Mouse (Mus musculus): ENCODE measurements around the gene Mx1. TPM values are rescaled to one million over a fixed set of nuclear protein-coding genes. Genes with fewer than 3 reads are reported as not detected.

Gene Mx1
- polyA plus RNA-seq, 1 experiment from 2014 or later: 0.18 TPM

DNA sequence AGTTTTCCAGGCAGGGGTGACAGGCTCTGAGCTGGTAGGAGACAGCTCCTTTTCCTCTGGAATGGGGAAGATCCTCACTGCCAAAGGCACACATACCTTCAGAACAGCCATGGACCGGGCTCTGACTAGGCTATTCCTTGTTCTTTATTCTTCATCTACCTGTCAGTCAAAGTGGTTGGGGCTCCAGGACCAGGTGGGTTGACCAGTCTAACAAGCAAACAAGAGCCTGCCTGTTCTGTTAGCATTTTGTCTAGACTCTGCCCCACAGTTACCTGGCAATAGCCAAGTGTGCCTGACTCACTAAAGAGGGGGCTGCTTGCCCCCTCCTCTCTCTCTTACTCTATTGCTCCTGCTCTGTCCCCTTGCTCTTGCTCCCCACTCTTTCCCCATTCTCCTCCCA is 29.7 kb upstream of the Mx1 start:
- no peaks in the 10 kb centered on the region for H3K27me3 ChIP-seq
- no peak overlapping the region for H3K4me2 ChIP-seq
- no peak overlapping the region for H3K27ac ChIP-seq
- H3K4me1 ChIP-seq: no peaks in the 10 kb centered on the region
- ATAC-seq (ENCODE audit: insufficient number of reproducible peaks, insufficient read depth, low FRiP score, low TSS enrichment, low read depth): no peak
- H3K9ac ChIP-seq: no peak overlapping the region
- H3K4me3 ChIP-seq: no peak overlapping the region
- no peaks in the 10 kb centered on the region for H3K36me3 ChIP-seq
- no peaks in the 10 kb centered on the region for H3K9me3 ChIP-seq
- 64% methylated on average over 1 of the region's 1 CpGs for WGBS

DNA sequence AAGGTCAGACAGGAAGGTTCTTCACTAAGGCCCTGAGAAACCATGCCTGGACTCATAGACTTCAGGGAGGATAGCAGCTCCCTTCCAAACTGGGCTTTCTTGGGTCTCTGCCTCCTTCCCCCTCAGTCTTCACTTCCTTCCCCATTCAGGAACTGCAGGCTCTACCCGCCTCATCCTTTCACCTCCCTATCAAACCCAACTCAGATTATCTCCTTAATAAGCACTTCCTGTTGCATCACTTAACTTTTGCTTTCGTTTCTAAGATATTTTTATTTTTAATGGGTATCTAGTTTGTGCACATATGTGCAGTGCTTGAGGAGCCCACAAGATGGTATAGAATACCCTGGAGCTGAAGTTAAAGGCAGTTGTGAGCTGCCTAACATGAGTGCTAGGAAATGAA is 15.9 kb upstream of the Mx1 start:
- ATAC-seq (ENCODE audit: insufficient number of reproducible peaks, insufficient read depth, low FRiP score, low TSS enrichment, low read depth): no peak
- WGBS: 71% methylated on average over 2 of the region's 2 CpGs
- Histone ChIP-seq H3K4me2 (no peak overlapping the region), H3K27me3 (no peaks in the 10 kb centered on the region), H3K9me3 (no peaks in the 10 kb centered on the region), H3K36me3 (no peaks in the 10 kb centered on the region), H3K4me3 (no peak overlapping the region), H3K9ac (no peak overlapping the region), H3K4me1 (no peaks in the 10 kb centered on the region), H3K27ac (no peak overlapping the region)

DNA sequence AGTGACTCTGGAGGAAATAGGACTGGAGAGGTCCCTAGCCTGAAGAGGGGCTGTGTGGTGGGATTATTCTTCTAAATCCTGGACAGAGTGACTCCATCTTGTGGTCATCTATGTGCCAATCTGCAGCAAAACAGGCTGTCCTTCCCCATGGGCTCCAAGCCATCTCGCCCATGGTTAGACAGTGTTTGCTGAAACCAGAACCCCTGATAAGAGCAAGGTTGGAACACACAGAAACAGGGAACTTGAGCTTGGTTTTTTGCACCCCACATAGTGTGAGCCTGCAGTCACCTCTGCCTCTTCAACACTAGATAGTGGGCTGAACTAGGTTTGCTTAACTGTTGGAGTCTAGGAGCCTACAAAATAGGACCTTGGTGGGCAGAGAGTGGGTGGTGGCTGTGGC is 13.8 kb upstream of the Mx1 start:
- 82% methylated on average over 1 of the region's 1 CpGs for WGBS
- ATAC-seq (ENCODE audit: insufficient number of reproducible peaks, insufficient read depth, low FRiP score, low TSS enrichment, low read depth): no peak
- Histone ChIP-seq H3K4me2 (no peak overlapping the region), H3K4me1 (no peaks in the 10 kb centered on the region), H3K27ac (no peak overlapping the region), H3K9me3 (no peaks in the 10 kb centered on the region), H3K9ac (no peak overlapping the region), H3K36me3 (no peaks in the 10 kb centered on the region), H3K4me3 (no peak overlapping the region), H3K27me3 (no peaks in the 10 kb centered on the region)

DNA sequence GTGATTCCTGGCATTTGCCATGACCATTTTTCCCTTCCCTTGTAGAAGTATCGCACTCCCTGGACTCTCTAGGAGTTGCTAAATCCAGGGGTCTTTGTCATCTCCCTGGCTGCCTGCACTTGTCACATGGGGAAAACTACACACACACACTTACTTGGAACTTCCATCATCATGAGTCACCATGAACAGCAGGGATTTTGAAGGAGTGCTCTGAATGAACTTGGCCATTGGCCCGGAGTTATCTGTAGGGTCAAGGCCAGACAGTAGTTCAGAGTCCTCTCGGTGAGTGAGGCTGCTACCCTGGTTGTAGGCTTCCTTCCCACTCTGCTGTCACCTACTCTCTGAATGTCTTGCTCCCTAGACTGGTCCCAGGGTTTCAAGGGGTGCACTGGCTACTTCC is 12.9 kb upstream of the Mx1 start:
- no peaks in the 10 kb centered on the region for H3K36me3 ChIP-seq

DNA sequence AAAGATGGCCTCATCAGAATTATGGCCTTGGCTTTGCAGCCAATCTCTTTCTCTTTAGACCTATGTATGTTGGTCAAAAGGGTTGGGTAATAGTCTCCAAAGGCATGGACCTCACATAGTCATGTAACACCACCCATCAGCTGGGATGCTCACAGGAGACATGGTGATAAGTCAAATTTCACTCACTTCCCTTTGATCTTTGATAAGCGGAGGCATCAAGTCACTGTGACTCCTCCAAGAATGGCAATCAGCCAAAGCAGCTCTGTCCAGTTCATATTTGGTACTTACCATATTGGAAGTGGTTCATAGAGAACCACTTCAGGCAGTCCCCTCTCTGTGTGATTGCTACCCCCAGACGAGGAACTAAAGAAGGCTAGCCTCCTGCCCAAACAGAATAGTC is 12.0 kb upstream of the Mx1 start:
- Histone ChIP-seq H3K9me3 (no peaks in the 10 kb centered on the region), H3K9ac (no peak overlapping the region), H3K36me3 (no peaks in the 10 kb centered on the region), H3K4me3 (no peak overlapping the region), H3K27me3 (no peaks in the 10 kb centered on the region), H3K4me1 (no peaks in the 10 kb centered on the region), H3K4me2 (no peak overlapping the region), H3K27ac (no peak overlapping the region)
- ATAC-seq (ENCODE audit: insufficient number of reproducible peaks, insufficient read depth, low FRiP score, low TSS enrichment, low read depth): no peak
- WGBS: 79% methylated on average over 2 of the region's 2 CpGs

More for the DNA sequence above, 12.9 kb upstream of the Mx1 start:
- Histone ChIP-seq H3K27me3 (no peaks in the 10 kb centered on the region), H3K4me2 (no peak overlapping the region), H3K4me3 (no peak overlapping the region), H3K4me1 (no peaks in the 10 kb centered on the region), H3K27ac (no peak overlapping the region), H3K9ac (no peak overlapping the region), H3K9me3 (no peaks in the 10 kb centered on the region)
- ATAC-seq (ENCODE audit: insufficient number of reproducible peaks, insufficient read depth, low FRiP score, low TSS enrichment, low read depth): no peak
- WGBS: 93% methylated on average over 3 of the region's 3 CpGs

DNA sequence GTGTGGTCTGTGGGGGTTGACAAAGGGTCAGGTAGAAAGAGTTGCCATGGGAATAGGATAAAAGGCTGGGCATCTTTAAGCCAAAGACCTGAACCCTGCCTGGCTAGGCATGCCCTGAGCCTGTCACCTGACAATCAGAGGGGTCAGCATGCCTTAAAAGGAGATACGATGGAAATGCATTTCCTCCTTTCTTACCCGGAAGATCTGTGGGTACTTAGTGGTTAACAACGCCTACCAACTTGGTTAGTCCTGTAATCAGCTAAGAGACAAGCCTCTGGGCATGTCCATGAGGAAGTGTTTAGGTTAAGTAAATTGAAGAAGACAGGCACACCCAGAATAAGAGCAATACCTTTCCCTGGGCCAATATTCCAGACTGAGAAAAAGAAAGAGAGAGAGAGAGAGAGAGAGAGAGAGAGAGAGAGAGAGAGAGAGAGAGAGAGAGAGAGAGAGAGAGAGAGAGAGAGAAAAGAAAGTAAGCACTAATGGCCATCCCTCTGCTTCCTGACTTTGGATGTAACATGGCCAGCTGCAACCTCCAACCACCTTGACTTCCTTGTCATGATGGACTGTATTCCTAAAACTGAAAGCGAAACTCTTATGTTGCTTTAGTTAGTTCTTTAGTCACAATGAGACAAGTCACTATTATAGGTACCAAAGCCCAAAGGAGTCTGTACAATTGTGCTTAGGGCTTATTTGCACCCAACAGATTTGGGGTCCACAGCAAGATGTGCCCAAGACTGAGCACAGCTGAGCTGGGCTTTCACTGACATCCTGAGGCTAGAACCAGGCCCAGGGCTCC is 5.5 kb upstream of the Mx1 start:
- no peaks in the 10 kb centered on the region for H3K9me3 ChIP-seq

DNA sequence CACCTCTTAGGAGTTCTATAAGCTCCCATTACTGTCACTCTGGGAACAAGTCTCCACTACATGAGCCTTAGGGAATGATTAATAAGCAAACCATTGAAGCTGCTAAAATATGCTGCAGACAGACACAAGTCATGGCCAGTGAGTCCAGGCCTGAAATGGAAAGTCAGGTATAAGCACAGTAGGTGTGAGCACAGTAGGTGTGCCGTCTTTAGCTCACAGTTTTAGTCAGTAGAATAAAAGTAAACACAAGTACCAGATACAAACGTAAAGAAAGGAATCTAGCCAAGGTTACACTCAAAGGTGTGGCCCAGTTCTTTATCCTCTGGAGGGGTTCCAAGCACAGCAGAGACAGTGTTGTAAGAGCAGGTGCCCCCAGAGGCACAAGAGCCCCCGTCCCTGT is 4.8 kb upstream of the Mx1 start:
- H3K27ac ChIP-seq: no peak overlapping the region
- H3K27me3 ChIP-seq: no peaks in the 10 kb centered on the region
- ATAC-seq (ENCODE audit: insufficient number of reproducible peaks, insufficient read depth, low FRiP score, low TSS enrichment, low read depth): no peak
- H3K9me3 ChIP-seq: no peaks in the 10 kb centered on the region
- WGBS: 84% methylated on average over 3 of the region's 3 CpGs
- H3K4me1 ChIP-seq: peaks cover 10% of the 10 kb centered on the region
- H3K9ac ChIP-seq: no peak overlapping the region
- H3K4me3 ChIP-seq: no peak overlapping the region
- no peak overlapping the region for H3K4me2 ChIP-seq
- H3K36me3 ChIP-seq: no peaks in the 10 kb centered on the region

More for the DNA sequence above, 5.5 kb upstream of the Mx1 start:
- Histone ChIP-seq H3K9ac (no peak overlapping the region), H3K36me3 (no peaks in the 10 kb centered on the region), H3K27me3 (no peaks in the 10 kb centered on the region), H3K4me1 (peaks cover 3% of the 10 kb centered on the region), H3K4me2 (no peak overlapping the region), H3K27ac (no peak overlapping the region), H3K4me3 (no peak overlapping the region)
- ATAC-seq (ENCODE audit: insufficient number of reproducible peaks, insufficient read depth, low FRiP score, low TSS enrichment, low read depth): no peak
- WGBS: 64% methylated on average over 4 of the region's 4 CpGs

- Histone ChIP-seq H3K36me3 (no peaks in the 10 kb centered on the region), H3K9me3 (no peaks in the 10 kb centered on the region), H3K9ac (no peak overlapping the region), H3K27ac (no peak overlapping the region), H3K4me3 (no peak overlapping the region), H3K4me2 (no peak overlapping the region), H3K4me1 (peaks cover 17% of the 10 kb centered on the region), H3K27me3 (no peaks in the 10 kb centered on the region)
- ATAC-seq (ENCODE audit: insufficient number of reproducible peaks, insufficient read depth, low FRiP score, low TSS enrichment, low read depth): no peak
- 52% methylated on average over 4 of the region's 4 CpGs for WGBS
These were observed 3.7 kb upstream of the Mx1 start for GRCm38 (mm10) chr16:97466182-97466957.

DNA sequence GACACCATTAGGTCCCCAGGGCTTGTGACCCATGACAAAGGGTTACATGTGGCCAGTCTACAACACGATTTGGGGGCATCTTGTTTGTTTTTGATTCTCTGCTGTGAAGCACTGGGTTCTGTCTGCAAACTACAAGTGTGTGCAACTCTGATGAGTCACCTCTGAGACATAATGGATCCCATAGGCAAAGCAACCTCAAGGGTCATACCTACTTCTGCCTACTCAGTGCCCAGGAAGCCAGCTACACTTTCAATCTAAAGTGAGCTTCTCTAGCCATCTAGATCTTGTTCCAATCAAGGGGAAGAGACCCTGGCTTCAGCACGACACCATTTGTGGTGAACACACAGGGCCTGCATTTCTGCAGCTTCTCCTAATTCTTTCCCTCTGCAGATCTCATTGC is 1.4 kb downstream of the Mx1 start:
- H3K36me3 ChIP-seq: no peaks in the 10 kb centered on the region
- H3K9me3 ChIP-seq: no peaks in the 10 kb centered on the region
- H3K4me1 ChIP-seq: peaks cover 17% of the 10 kb centered on the region
- H3K9ac ChIP-seq: no peak overlapping the region
- no peak overlapping the region for H3K27ac ChIP-seq
- H3K4me2 ChIP-seq: no peak overlapping the region
- no peak overlapping the region for H3K4me3 ChIP-seq
- H3K27me3 ChIP-seq: no peaks in the 10 kb centered on the region
- ATAC-seq (ENCODE audit: insufficient number of reproducible peaks, insufficient read depth, low FRiP score, low TSS enrichment, low read depth): no peak
- WGBS: 58% methylated on average over 2 of the region's 2 CpGs

DNA sequence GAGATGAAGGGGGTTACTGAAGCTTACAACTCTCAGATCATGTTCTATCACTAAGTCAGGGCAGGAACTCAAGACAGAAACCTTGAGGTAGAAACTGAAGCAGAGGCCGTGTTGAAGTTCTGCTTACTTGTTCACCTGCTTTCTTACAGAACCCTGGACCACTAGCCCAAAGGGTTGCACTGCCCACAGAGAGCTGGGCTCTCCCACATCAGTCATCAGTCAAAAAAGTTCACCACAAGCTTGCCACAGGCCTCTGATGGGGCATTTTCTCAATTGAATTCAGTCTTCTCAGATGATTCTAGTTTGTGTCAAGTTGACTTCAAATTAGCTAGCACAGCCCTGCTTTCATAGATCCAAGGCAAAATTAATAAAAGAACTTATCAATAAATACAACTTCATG is 2.9 kb downstream of the Mx1 start:
- Histone ChIP-seq H3K4me3 (no peak overlapping the region), H3K9ac (no peak overlapping the region), H3K36me3 (no peaks in the 10 kb centered on the region), H3K9me3 (no peaks in the 10 kb centered on the region), H3K4me2 (no peak overlapping the region), H3K27ac (no peak overlapping the region), H3K4me1 (peaks cover 17% of the 10 kb centered on the region), H3K27me3 (no peaks in the 10 kb centered on the region)
- no peak for ATAC-seq (ENCODE audit: insufficient number of reproducible peaks, insufficient read depth, low FRiP score, low TSS enrichment, low read depth)
- WGBS: 73% methylated on average over 1 of the region's 1 CpGs

DNA sequence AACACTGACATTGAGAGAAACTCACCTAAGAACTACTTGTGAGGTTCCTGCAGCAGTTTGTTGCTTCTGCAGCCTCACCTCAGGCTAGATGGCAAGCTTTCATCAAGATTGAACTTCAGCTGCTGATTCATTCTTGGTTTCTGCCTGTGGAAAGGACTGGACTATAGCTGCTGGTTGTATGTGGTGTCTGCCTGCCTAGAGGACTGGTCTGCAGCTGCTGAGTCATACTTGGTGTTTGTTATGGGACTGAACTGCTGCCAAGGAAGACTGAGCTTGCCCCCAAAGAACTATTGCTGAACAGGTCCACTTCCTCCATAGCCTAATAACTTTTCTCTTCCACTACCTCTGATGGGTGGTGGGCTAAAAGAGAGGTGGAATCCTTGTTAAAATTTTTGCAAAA is 15.3 kb downstream of the Mx1 start:
- H3K27me3 ChIP-seq: no peaks in the 10 kb centered on the region

GRCm38 (mm10) chr16:97443670-97444263 is 18.9 kb downstream of the Mx1 start:
- no peak overlapping the region for H3K9ac ChIP-seq
- ATAC-seq (ENCODE audit: insufficient number of reproducible peaks, insufficient read depth, low FRiP score, low TSS enrichment, low read depth): no peak
- no peak overlapping the region for H3K27ac ChIP-seq
- H3K9me3 ChIP-seq: no peaks in the 10 kb centered on the region
- H3K4me1 ChIP-seq: no peaks in the 10 kb centered on the region
- no peak overlapping the region for H3K4me2 ChIP-seq
- H3K4me3 ChIP-seq: no peak overlapping the region
- H3K36me3 ChIP-seq: no peaks in the 10 kb centered on the region
- H3K27me3 ChIP-seq: no peaks in the 10 kb centered on the region
- 47% methylated on average over 14 of the region's 14 CpGs for WGBS

More for the DNA sequence above, 15.3 kb downstream of the Mx1 start:
- H3K4me1 ChIP-seq: no peaks in the 10 kb centered on the region
- H3K9ac ChIP-seq: no peak overlapping the region
- no peak overlapping the region for H3K27ac ChIP-seq
- ATAC-seq (ENCODE audit: insufficient number of reproducible peaks, insufficient read depth, low FRiP score, low TSS enrichment, low read depth): no peak
- no peaks in the 10 kb centered on the region for H3K36me3 ChIP-seq
- no peaks in the 10 kb centered on the region for H3K9me3 ChIP-seq
- H3K4me3 ChIP-seq: no peak overlapping the region
- no peak overlapping the region for H3K4me2 ChIP-seq
